Mouse (Mus musculus) adipose tissue, adult 10 weeks (tissue): ENCODE data around the gene Cep19. TPM values are rescaled to one million over a fixed set of nuclear protein-coding genes. Genes with fewer than 3 reads are reported as not detected.

Source experiments
- polyA plus RNA-seq: library from polyadenylated mRNA; stranded (reverse); fragments of 350-450 nt; fragmentation: Illumina TruSeq; extraction: RNeasy Lipid Tissue Mini Kit (QIAGEN cat#74804); gene quantifications from one replicate; pipeline ENCODE4 v1.2.3, GENCODE M21; 2014; ENCODE audit warnings: low read depth, low replicate concordance

Gene Cep19
- polyA plus RNA-seq, result 15.2 TPM

DNA sequence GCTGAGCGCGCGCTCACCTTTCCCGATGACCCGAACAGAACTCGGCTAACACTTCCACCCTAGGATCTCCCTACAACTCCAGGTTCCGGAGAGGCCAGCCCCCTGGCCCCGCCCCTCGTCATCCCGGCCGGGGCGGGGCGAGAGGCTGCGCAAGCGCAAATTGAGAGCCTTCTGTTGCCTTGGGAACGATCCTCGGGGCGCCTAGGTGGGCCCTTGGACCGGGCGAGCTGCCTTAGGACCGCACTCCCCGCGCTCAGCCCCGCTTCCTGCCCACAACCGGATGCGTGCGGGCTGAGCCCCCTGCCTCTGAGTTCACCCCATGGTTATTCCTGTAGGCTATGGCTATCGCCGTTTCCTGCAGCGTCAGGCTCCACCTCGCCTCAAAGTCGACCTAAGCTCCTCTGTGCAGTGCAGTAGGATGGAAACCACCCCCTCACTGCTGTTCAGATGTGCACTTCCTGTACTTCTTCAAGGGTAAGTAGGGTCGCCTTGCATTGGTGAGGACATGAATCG, at the start of gene Cep19, which contains the start of gene Pigx:
Gene Cep19, plus strand, starts transcription at position 163 of the 513 bp plus-strand sequence.
Gene Pigx, minus strand, starts transcription at position 103 of the 513 bp plus-strand sequence.

DNA sequence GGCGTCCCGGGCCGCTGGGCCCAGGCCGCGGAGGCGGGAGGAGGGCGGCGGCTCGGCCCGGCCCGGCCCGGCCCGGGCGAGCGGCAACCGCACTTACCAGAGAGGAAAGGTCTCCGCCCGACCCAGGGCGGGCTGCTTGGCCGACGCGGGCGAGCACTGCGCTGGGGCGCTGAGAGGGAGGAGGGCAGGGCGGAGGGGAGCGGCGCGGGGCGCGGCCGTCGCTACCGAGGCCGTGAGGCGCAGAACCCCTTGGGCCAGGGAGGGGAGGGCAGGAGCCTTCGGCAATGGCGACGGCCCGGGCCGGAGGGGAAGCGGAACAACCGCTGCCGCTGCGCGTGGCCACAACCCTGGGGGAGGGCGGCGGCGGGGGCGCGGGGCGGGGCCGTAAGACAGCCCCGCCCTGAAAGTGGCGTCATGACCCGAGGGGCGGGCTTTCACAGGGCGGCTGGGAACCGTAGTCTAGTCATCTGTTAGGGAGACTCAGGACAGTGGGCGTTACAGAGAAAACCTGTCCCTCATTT, 20.5 kb upstream of the Cep19 start, which contains the start of gene Pak2:
Gene Pak2, minus strand, starts transcription at position 352 of the 521 bp plus-strand sequence.

Other genes starting within 250 kb of the Cep19 start
- gene Meltf, start 221.0 kb upstream of the Cep19 start, polyA plus RNA-seq, result 0.31 TPM
- 2.0 TPM for gene Pigz, start 165.9 kb upstream of the Cep19 start, polyA plus RNA-seq
- gene 0610012G03Rik, start 151.3 kb upstream of the Cep19 start, polyA plus RNA-seq, result 23.9 TPM
- 55.7 TPM for gene Ncbp2, start 151.3 kb upstream of the Cep19 start, polyA plus RNA-seq
- 14.8 TPM for gene Senp5, start 96.5 kb upstream of the Cep19 start, polyA plus RNA-seq
- gene Pak2, start 20.5 kb upstream of the Cep19 start, polyA plus RNA-seq, result 35.3 TPM
- 35.9 TPM for gene Pigx, start 60 bp upstream of the Cep19 start, polyA plus RNA-seq
- 15.2 TPM for gene Nrros, start 65.8 kb downstream of the Cep19 start, polyA plus RNA-seq
- not detected for gene Bex6, start 80.0 kb downstream of the Cep19 start, polyA plus RNA-seq
- 26.0 TPM for gene Fbxo45, start 147.4 kb downstream of the Cep19 start, polyA plus RNA-seq
- gene Wdr53, start 147.4 kb downstream of the Cep19 start, polyA plus RNA-seq, result 19.4 TPM
- gene Smco1, start 171.7 kb downstream of the Cep19 start, polyA plus RNA-seq, result not detected
- 11.2 TPM for gene Rnf168, start 177.7 kb downstream of the Cep19 start, polyA plus RNA-seq
- 9.5 TPM for gene Ubxn7, start 232.5 kb downstream of the Cep19 start, polyA plus RNA-seq